20 mouse cellular contexts compared by ENCODE assay signal in the genomic region with DNA sequence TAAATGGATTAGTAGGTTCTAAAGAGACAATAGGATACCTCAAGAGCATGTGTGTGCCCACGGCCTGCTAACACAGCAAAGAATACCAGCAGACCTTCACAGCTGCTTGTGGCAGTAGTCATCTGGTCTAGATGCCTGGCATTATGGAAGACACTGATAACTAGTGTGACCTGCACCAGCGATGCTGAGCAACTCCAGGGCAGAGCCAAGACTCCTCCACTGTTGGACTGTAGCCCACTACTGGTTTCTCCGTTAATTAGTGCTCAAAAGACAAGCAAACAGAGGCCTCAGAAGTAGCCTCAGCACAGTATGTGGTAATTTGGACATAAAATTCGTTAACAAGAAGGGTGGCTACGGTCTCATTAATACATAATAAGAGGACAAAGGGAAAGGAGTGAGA. TPM values are rescaled to one million over a fixed set of nuclear protein-coding genes. Genes with fewer than 3 reads are reported as not detected.
DNase-seq lines count a peak whose midpoint lies in the region; ATAC-seq and TF ChIP-seq lines count a peak whose summit lies in the region.
"Had no signal": no experiment of that assay in that cellular context is flagged by ENCODE, and none has a peak within 500 bp of the region (broad histone marks: within the 10 kb centered on the region; RNA-seq: fewer than 3 reads in every experiment).

No protein-coding gene starts in this region.

- peak; percentile 38 for ATAC-seq in megakaryocyte progenitor cell, adult 5-6 weeks (replicated peaks; ENCODE audit: poor library complexity)
- ATAC-seq: activated CD4-positive, CD25-positive, alpha-beta regulatory T cell, adult 4 months; inflammation-experienced regulatory T-cells, adult 6 months had no signal

- H3K27me3 ChIP-seq in kidney, adult 2 months (replicated peaks; ENCODE audit: control insufficient read depth, insufficient read depth, low read length), result no peaks in the 10 kb centered on the region
- H3K27me3 ChIP-seq: CH12.LX; embryonic facial prominence, embryonic 15.5 days; forebrain, embryonic 12.5 days had no signal

- peak overlapping the region; percentile 92 for H3K27ac ChIP-seq in gastrocnemius, adult 2 months
- peak overlapping the region; percentile 68; the same call in 1 of the 2 replicates for H3K27ac ChIP-seq in kidney, adult 2 months (ENCODE audit: insufficient read depth, low read depth, low read length)
- H3K27ac ChIP-seq: embryonic facial prominence, embryonic 15.5 days; forebrain, embryonic 12.5 days; liver, embryonic 14.5 days; neural tube, embryonic 13.5 days had no signal

- 73% methylated on average over 5 of the region's 5 CpGs for WGBS in kidney, adult 2 months

- H3K4me1 ChIP-seq in kidney, adult 2 months (ENCODE audit: control insufficient read depth, insufficient read depth, low read length), result peaks cover 5% of the 10 kb centered on the region; the same call in 1 of the 2 replicates
- H3K4me1 ChIP-seq: forebrain, embryonic 12.5 days had no signal

- DNase-seq in gastrocnemius, adult 2 months, result no peak
- no peak for DNase-seq in gastrocnemius, postnatal 10 days
- DNase-seq in kidney, adult 2 months, result no peak
- DNase-seq in kidney, postnatal 14 days, result no peak
- peak; percentile 88 for DNase-seq in Muller cell, postnatal 12 days (ENCODE audit: inconsistent ontology term)
- no peak for DNase-seq in right cerebral cortex, postnatal 36 days (ENCODE audit: low spot score in 2 of 2)
- DNase-seq in urinary bladder, postnatal 10 days (ENCODE audit: low spot score), result no peak
- DNase-seq: adrenal gland, postnatal 25 days; cerebellum, adult 9-10 months; kidney, postnatal 36 days; spleen, adult 18-20 months; thymus, postnatal 36 days had no signal

- intact Hi-C loops in gastrocnemius, adult 2 months (cut with DNase I), result no loop called here

- H3K4me3 ChIP-seq in gastrocnemius, adult 2 months, result peak overlapping the region; percentile 77
- H3K4me3 ChIP-seq in kidney, adult 2 months (ENCODE audit: insufficient read depth, low read depth, low read length), result no peak overlapping the region
- H3K4me3 ChIP-seq: embryonic facial prominence, embryonic 15.5 days; forebrain, embryonic 12.5 days; neural tube, embryonic 13.5 days had no signal

- no peak for TF ChIP-seq CTCF in gastrocnemius, adult 2 months (IDR thresholded peaks at IDR 0.05)
- TF ChIP-seq CTCF in kidney, adult 2 months (conservative IDR thresholded peaks at IDR 0.05; ENCODE audit: insufficient read depth, insufficient read length, low read depth, low read length), result no peak

- no peak for TF ChIP-seq POLR2A in kidney, adult 2 months (IDR thresholded peaks at IDR 0.05; ENCODE audit: low read depth, low read length)

- H3K36me3 ChIP-seq in kidney, adult 2 months (ENCODE audit: control insufficient read depth, insufficient read depth, low read length), result no peaks in the 10 kb centered on the region
- H3K36me3 ChIP-seq: embryonic facial prominence, embryonic 15.5 days; forebrain, embryonic 12.5 days; neural tube, embryonic 13.5 days had no signal

RNA-seq across cellular contexts. Expression of a gene that starts 54.0 kb away (rescaled TPM):
- 10 to 100 TPM; 33.0 to 44.0 TPM for total RNA-seq in gastrocnemius, adult 2 months (2021)
- 10 to 100 TPM; 22.1 to 25.5 TPM for total RNA-seq in gastrocnemius, postnatal 10 days (2021)
- polyA plus RNA-seq in kidney, adult 2 months (2012; rRNA removed), result 4.4 and 7.2 TPM in 2 replicates
- 31.4 and 38.5 TPM in 2 replicates for total RNA-seq in megakaryocyte progenitor cell, adult 5-6 weeks (2015)
- total RNA-seq in megakaryocyte progenitor cell, adult 5-6 weeks (2017), result 74.3 and 80.6 TPM in 2 replicates
